Mouse (Mus musculus): ENCODE results near the gene Slitrk3. TPM values are rescaled to one million over a fixed set of nuclear protein-coding genes. Genes with fewer than 3 reads are reported as not detected.

Slitrk3 gene
- not detected for total RNA-seq (2023)

DNA sequence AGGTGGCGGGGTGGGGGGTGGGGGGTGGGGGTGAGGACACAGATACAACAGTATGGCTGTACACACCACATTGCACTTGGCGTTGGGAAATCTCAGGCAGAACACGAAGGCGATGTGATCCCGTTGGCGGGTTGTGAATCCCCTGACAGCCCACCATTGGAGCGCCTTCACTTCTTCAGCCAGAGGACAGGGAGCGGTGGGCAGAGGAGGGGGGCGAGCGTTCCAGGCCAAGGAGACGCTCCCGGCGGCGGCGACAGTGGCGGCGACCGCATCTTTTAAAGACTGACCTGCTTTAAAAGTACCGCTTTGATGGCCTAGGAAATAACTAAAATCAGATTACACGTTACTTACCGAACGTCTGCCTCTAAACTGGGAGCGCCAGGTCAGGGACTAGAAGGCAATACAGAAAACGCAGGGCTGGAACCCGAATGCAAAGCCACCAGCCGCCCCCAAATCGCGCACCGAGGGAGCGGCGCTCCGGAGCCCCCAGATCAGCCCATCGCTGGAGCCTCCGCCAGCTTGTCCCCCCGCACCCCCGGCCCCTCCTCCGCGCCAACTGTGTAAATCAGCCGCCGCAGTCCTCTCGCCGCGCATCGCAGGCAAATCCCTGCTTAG lies at the start of gene Slitrk3:
TSS of gene Slitrk3 (minus strand) at position 607 of the 615 bp plus-strand sequence.

Other genes with a start within 250 kb of the Slitrk3 start
- not detected for gene Sis, start 89.9 kb downstream of the Slitrk3 start, total RNA-seq (2023)